Mouse (Mus musculus) limb, embryonic 14.5 days (tissue): ENCODE data around the gene Gm815. TPM values are rescaled to one million over a fixed set of nuclear protein-coding genes. Genes with fewer than 3 reads are reported as not detected.

Experiments used
- ATAC-seq: fragments of 200-750 bp; cut with Nextera tagmentation; 2 replicates; pipeline ENCODE4 v1.8.0; 2017; ENCODE audit warnings: low read depth, moderate number of reproducible peaks, moderate TSS enrichment; ENCODE audit not compliant: low FRiP score
- DNase-seq: peaks from one replicate; pipeline ENCODE4 v3.0.0-alpha.2; 2015; ENCODE audit warnings: low spot score
- H3K27ac ChIP-seq: fragments of 300-500 bp; sonication (generic); replicated peaks from 2 replicates; pipeline ENCODE4 v1.5.1; 2014; ENCODE audit warnings: low read depth, mild to moderate bottlenecking, low read length, moderate library complexity, mixed read lengths
- H3K27me3 ChIP-seq: fragments of 300-500 bp; sonication (generic); 2 replicates; pipeline ENCODE4 v1.6.1; 2014; ENCODE audit warnings: low read length, mixed read lengths; ENCODE audit not compliant: control insufficient read depth, insufficient read depth
- H3K36me3 ChIP-seq: fragments of 300-500 bp; sonication (generic); 2 replicates; pipeline ENCODE4 v1.6.1; 2014; ENCODE audit warnings: mild to moderate bottlenecking, low read length, moderate library complexity, mixed read lengths; ENCODE audit not compliant: control insufficient read depth, insufficient read depth
- H3K4me1 ChIP-seq: fragments of 300-500 bp; sonication (generic); 2 replicates; pipeline ENCODE4 v1.6.1; 2014; ENCODE audit warnings: antibody characterized with exemption, low read length, mixed read lengths; ENCODE audit not compliant: control insufficient read depth, insufficient read depth
- H3K4me2 ChIP-seq: fragments of 300-500 bp; sonication (generic); replicated peaks from 2 replicates; pipeline ENCODE4 v1.6.1; 2014; ENCODE audit warnings: low read depth, mild to moderate bottlenecking, low read length, moderate library complexity; ENCODE audit not compliant: severe bottlenecking
- H3K4me3 ChIP-seq: fragments of 300-500 bp; sonication (generic); replicated peaks from 2 replicates; pipeline ENCODE4 v1.5.1; 2014; ENCODE audit warnings: low read length
- H3K9ac ChIP-seq: fragments of 300-500 bp; sonication (generic); 2 replicates; pipeline ENCODE4 v1.6.1; 2014; ENCODE audit warnings: mild to moderate bottlenecking, low read depth, low read length, moderate library complexity; ENCODE audit not compliant: severe bottlenecking
- H3K9me3 ChIP-seq: fragments of 300-500 bp; sonication (generic); 2 replicates; pipeline ENCODE4 v1.6.1; 2016; ENCODE audit warnings: low read length; ENCODE audit not compliant: control insufficient read depth
- POLR2A ChIP-seq: fragments of 200-500 bp; IDR thresholded peaks from 2 replicates; pipeline ENCODE4 v1.8.0; 2012; ENCODE audit warnings: inconsistent platforms, mild to moderate bottlenecking, moderate library complexity, borderline replicate concordance; ENCODE audit not compliant: insufficient read depth, insufficient read length; ENCODE audit errors: extremely low read depth
- WGBS: fragments of 180-500 bp; shearing (Covaris S2); extraction: QIAGEN DNeasy Blood & Tissue Kit; methylation state at CpG from one replicate; pipeline ENCODE4 v1.1.7; 2014; 5-methylcytosine and 5-hydroxymethylcytosine counted together
- polyA plus RNA-seq, 2 experiments: library from polyadenylated mRNA; depleted of rRNA in 1 of 2; stranded (reverse) in 1 of 2; unstranded in 1 of 2; fragments of >200 nt; fragmentation: Nextera tagmentation in 1 of 2; extraction: Ambion mirVana in 1 of 2; gene quantifications; 2 replicates each; pipeline versions ENCODE4 v1.2.1 to v1.2.3; 2012 to 2014

Gm815 gene
- polyA plus RNA-seq (2012; rRNA removed): not detected in 2 replicates
- polyA plus RNA-seq (2014; fragmentation: Nextera tagmentation; extraction: Ambion mirVana): not detected in 2 replicates

- Histone ChIP-seq H3K27me3 (no peaks in the 10 kb centered on the region), H3K4me3 (no peak within 1 kb of the TSS), H3K27ac (no peak within 1 kb of the TSS), H3K4me1 (no peaks in the 10 kb centered on the region), H3K9ac (no peak within 1 kb of the TSS), H3K36me3 (no peaks in the 10 kb centered on the region), H3K9me3 (no peaks in the 10 kb centered on the region), H3K4me2 (no peak within 1 kb of the TSS)
- no peak for TF ChIP-seq POLR2A
- DNase-seq (no peak), ATAC-seq (no peak)
- WGBS: 65% methylated on average over 6 of the region's 6 CpGs
Measured at GRCm38 (mm10) chr19:26885616-26886015, at the start of gene Gm815. Gene Gm815 (plus strand): TSS chr19:26885881.

GRCm38 (mm10) chr19:26837626-26838025 is 48.1 kb upstream of the Gm815 start:
- no peak for DNase-seq
- Histone ChIP-seq H3K27me3 (no peaks in the 10 kb centered on the region), H3K4me3 (no peak overlapping the region), H3K9ac (no peak overlapping the region), H3K27ac (no peak overlapping the region), H3K36me3 (no peaks in the 10 kb centered on the region), H3K9me3 (no peaks in the 10 kb centered on the region), H3K4me1 (no peaks in the 10 kb centered on the region), H3K4me2 (no peak overlapping the region)
- TF ChIP-seq POLR2A: no peak
- 74% methylated on average over 1 of the region's 1 CpGs for WGBS
- ATAC-seq: no peak

GRCm38 (mm10) chr19:26843896-26844295 is 41.8 kb upstream of the Gm815 start:
- no peak for TF ChIP-seq POLR2A
- 89% methylated on average over 6 of the region's 6 CpGs for WGBS
- H3K9me3 ChIP-seq: no peaks in the 10 kb centered on the region
- H3K4me3 ChIP-seq: no peak overlapping the region
- H3K4me2 ChIP-seq: no peak overlapping the region
- no peaks in the 10 kb centered on the region for H3K36me3 ChIP-seq
- ATAC-seq (no peak), DNase-seq (no peak)
- H3K27me3 ChIP-seq: no peaks in the 10 kb centered on the region
- H3K27ac ChIP-seq: no peak overlapping the region
- peaks cover 12% of the 10 kb centered on the region for H3K4me1 ChIP-seq
- no peak overlapping the region for H3K9ac ChIP-seq

GRCm38 (mm10) chr19:26844813-26845212 is 40.9 kb upstream of the Gm815 start:
- TF ChIP-seq POLR2A: no peak
- DNase-seq (no peak), ATAC-seq (no peak)
- WGBS: 16% methylated on average over 8 of the region's 8 CpGs
- Histone ChIP-seq H3K9me3 (no peaks in the 10 kb centered on the region), H3K27ac (no peak overlapping the region), H3K4me1 (peaks cover 12% of the 10 kb centered on the region), H3K27me3 (no peaks in the 10 kb centered on the region), H3K9ac (peak overlapping the region; percentile 70; the same call in 1 of the 2 replicates), H3K4me3 (0 out of 2 replicates have a peak overlapping the region, but pooled peaks have one; percentile 47), H3K36me3 (no peaks in the 10 kb centered on the region), H3K4me2 (peak overlapping the region; percentile 50)

- peak; percentile 93 for ATAC-seq
- TF ChIP-seq POLR2A: peak; percentile 90; the same call in 1 of the 2 replicates
- WGBS: under 1% methylated on average over 16 of the region's 16 CpGs
Measured at GRCm38 (mm10) chr19:26845276-26846016, 40.2 kb upstream of the Gm815 start.

GRCm38 (mm10) chr19:26846017-26846285 is 39.7 kb upstream of the Gm815 start:
- ATAC-seq: no peak

More at GRCm38 (mm10) chr19:26845276-26846016, 40.2 kb upstream of the Gm815 start:
- no peaks in the 10 kb centered on the region for H3K9me3 ChIP-seq
- no peaks in the 10 kb centered on the region for H3K27me3 ChIP-seq
- no peaks in the 10 kb centered on the region for H3K36me3 ChIP-seq
- H3K9ac ChIP-seq: peak overlapping the region; percentile 70
- H3K27ac ChIP-seq: peak overlapping the region; percentile 82
- H3K4me2 ChIP-seq: peak overlapping the region; percentile 50
- peaks cover 12% of the 10 kb centered on the region for H3K4me1 ChIP-seq
- H3K4me3 ChIP-seq: peak overlapping the region; percentile 47
- DNase-seq: peak; percentile 90

More at GRCm38 (mm10) chr19:26846017-26846285, 39.7 kb upstream of the Gm815 start:
- no peaks in the 10 kb centered on the region for H3K36me3 ChIP-seq
- no peak for TF ChIP-seq POLR2A
- no peak for DNase-seq
- H3K27me3 ChIP-seq: no peaks in the 10 kb centered on the region
- no peaks in the 10 kb centered on the region for H3K9me3 ChIP-seq
- peak overlapping the region; percentile 47 for H3K4me3 ChIP-seq
- peak overlapping the region; percentile 70 for H3K9ac ChIP-seq
- peaks cover 12% of the 10 kb centered on the region for H3K4me1 ChIP-seq
- H3K4me2 ChIP-seq: peak overlapping the region; percentile 50
- H3K27ac ChIP-seq: peak overlapping the region; percentile 82
- 0% methylated on average over 1 of the region's 1 CpGs for WGBS
